Mouse (Mus musculus) MEL (cell line): ENCODE data around the gene Hipk4. TPM values are rescaled to one million over a fixed set of nuclear protein-coding genes. Genes with fewer than 3 reads are reported as not detected.
A peak's percentile ranks its signal among the peaks of the same experiment; 100 is the strongest.

Source experiments
- DNase-seq: peaks from one replicate; pipeline ENCODE4 v3.0.0; 2011; ENCODE audit warnings: low read depth, low spot score
- H3K27ac ChIP-seq: 2 replicates; pipeline ENCODE4 v1.5.1; 2012; ENCODE audit warnings: low read depth, mild to moderate bottlenecking, control low read depth, low read length, moderate library complexity; ENCODE audit not compliant: control insufficient read depth
- H3K27me3 ChIP-seq, 2 experiments: fragments of 150-350 bp in 1 of 2; sonication (generic) in 1 of 2; 2 replicates each; pipeline ENCODE4 v1.6.1; 2012; ENCODE audit warnings: low read length in 2 of 2, mild to moderate bottlenecking in 2 of 2, improper control_type of control experiment in 1 of 2, moderate library complexity in 1 of 2; ENCODE audit not compliant: insufficient read depth in 2 of 2, control insufficient read depth in 1 of 2
- H3K36me3 ChIP-seq, 2 experiments: 2 replicates each; pipeline ENCODE4 v1.6.1; 2012 to 2014; ENCODE audit warnings: low read length in 2 of 2, improper control_type of control experiment in 1 of 2, inconsistent platforms in 1 of 2, mild to moderate bottlenecking in 1 of 2; ENCODE audit not compliant: insufficient read depth in 2 of 2, control insufficient read depth in 1 of 2
- H3K4me1 ChIP-seq, 2 experiments: fragments of 150-350 bp in 1 of 2; sonication (generic) in 1 of 2; 2 replicates each; pipeline ENCODE4 v1.6.1; 2012; ENCODE audit warnings: low read length in 2 of 2, improper control_type of control experiment in 1 of 2, mild to moderate bottlenecking in 1 of 2; ENCODE audit not compliant: insufficient read depth in 2 of 2, control insufficient read depth in 1 of 2
- H3K4me3 ChIP-seq, 2 experiments: fragments of 150-350 bp in 1 of 2; sonication (generic) in 1 of 2; 2 replicates each; pipeline ENCODE4 v1.5.1; 2012; ENCODE audit warnings: low read depth in 2 of 2, low read length in 2 of 2, mild to moderate bottlenecking in 2 of 2, moderate library complexity in 2 of 2, control low read depth in 1 of 2, improper control_type of control experiment in 1 of 2; ENCODE audit not compliant: control insufficient read depth in 1 of 2, insufficient read depth in 1 of 2
- H3K79me2 ChIP-seq: 2 replicates; pipeline ENCODE4 v1.6.1; 2012; ENCODE audit warnings: mild to moderate bottlenecking, low read length, moderate library complexity; ENCODE audit not compliant: control insufficient read depth, poor library complexity, insufficient read depth
- H3K9ac ChIP-seq: 2 replicates; pipeline ENCODE4 v1.6.1; 2012; ENCODE audit warnings: low read depth, mild to moderate bottlenecking, control low read depth, low read length, moderate library complexity; ENCODE audit not compliant: control insufficient read depth, poor library complexity, severe bottlenecking
- H3K9me3 ChIP-seq: fragments of 150-350 bp; sonication (generic); replicated peaks from 2 replicates; pipeline ENCODE4 v1.6.1; 2012; ENCODE audit warnings: mild to moderate bottlenecking, low read length, improper control_type of control experiment, moderate library complexity; ENCODE audit not compliant: insufficient read depth
- CHD2 ChIP-seq: IDR thresholded peaks from 2 replicates; pipeline ENCODE4 v1.6.1; 2011; ENCODE audit warnings: low read length, improper control_type of control experiment
- CTCF ChIP-seq, 3 experiments: IDR thresholded peaks in 2 of 3; conservative IDR thresholded peaks in 1 of 3; 2 replicates each; pipeline ENCODE4 v1.5.1; 2011 to 2012; ENCODE audit warnings: low read length in 3 of 3, low read depth in 2 of 3, mild to moderate bottlenecking in 2 of 3, improper control_type of control experiment in 1 of 3, inconsistent platforms in 1 of 3, mixed read lengths in 1 of 3, moderate library complexity in 1 of 3; ENCODE audit not compliant: control insufficient read depth in 1 of 3, insufficient read depth in 1 of 3, poor library complexity in 1 of 3, severe bottlenecking in 1 of 3
- ELF1 ChIP-seq: IDR thresholded peaks from 2 replicates; pipeline ENCODE4 v1.6.1; 2014; ENCODE audit warnings: low read depth, mild to moderate bottlenecking, inconsistent platforms, low read length, improper control_type of control experiment, moderate library complexity
- GABPA ChIP-seq: IDR thresholded peaks from 2 replicates; pipeline ENCODE4 v1.6.1; 2012; ENCODE audit warnings: low read depth, mild to moderate bottlenecking, inconsistent platforms, low read length, improper control_type of control experiment, moderate library complexity
- HCFC1 ChIP-seq: IDR thresholded peaks from 2 replicates; pipeline ENCODE4 v1.6.1; 2012; ENCODE audit warnings: low read depth, mild to moderate bottlenecking, inconsistent platforms, low read length, improper control_type of control experiment, moderate library complexity
- MAZ ChIP-seq: IDR thresholded peaks from 2 replicates; pipeline ENCODE4 v1.6.1; 2012; ENCODE audit warnings: low read depth, mild to moderate bottlenecking, inconsistent platforms, low read length, improper control_type of control experiment
- MXI1 ChIP-seq: IDR thresholded peaks from 2 replicates; pipeline ENCODE4 v1.6.1; 2011; ENCODE audit warnings: mild to moderate bottlenecking, low read depth, low read length, improper control_type of control experiment
- MYB ChIP-seq: IDR thresholded peaks from 2 replicates; pipeline ENCODE4 v1.6.1; 2011; ENCODE audit warnings: mild to moderate bottlenecking, low read depth, low read length, improper control_type of control experiment
- NELFE ChIP-seq: IDR thresholded peaks from 2 replicates; pipeline ENCODE4 v1.6.1; 2011; ENCODE audit warnings: low read depth, low read length, improper control_type of control experiment
- NRF1 ChIP-seq: IDR thresholded peaks from 2 replicates; pipeline ENCODE4 v1.6.1; 2014; ENCODE audit warnings: low read depth, mild to moderate bottlenecking, inconsistent platforms, low read length, improper control_type of control experiment, moderate library complexity; ENCODE audit not compliant: poor library complexity, insufficient read depth, severe bottlenecking
- POLR2A ChIP-seq, 2 experiments: IDR thresholded peaks; 2 replicates each; pipeline ENCODE4 v1.6.1; 2011 to 2012; ENCODE audit warnings: low read length in 2 of 2, mild to moderate bottlenecking in 2 of 2, control low read depth in 1 of 2, improper control_type of control experiment in 1 of 2, low read depth in 1 of 2, moderate library complexity in 1 of 2; ENCODE audit not compliant: control insufficient read depth in 1 of 2, insufficient read depth in 1 of 2, poor library complexity in 1 of 2
- POLR2AphosphoS2 ChIP-seq: IDR thresholded peaks from 2 replicates; pipeline ENCODE4 v1.6.1; 2011; ENCODE audit warnings: low read length, improper control_type of control experiment
- POLR2AphosphoS5 ChIP-seq: IDR thresholded peaks from 2 replicates; pipeline ENCODE4 v1.6.1; 2012; ENCODE audit warnings: low read depth, borderline replicate concordance, mild to moderate bottlenecking, inconsistent platforms, low read length, moderate library complexity, mixed read lengths
- RCOR1 ChIP-seq: IDR thresholded peaks from 2 replicates; pipeline ENCODE4 v1.6.1; 2012; ENCODE audit warnings: low read depth, mild to moderate bottlenecking, inconsistent platforms, low read length, improper control_type of control experiment
- SIN3A ChIP-seq: IDR thresholded peaks from 2 replicates; pipeline ENCODE4 v1.6.1; 2012; ENCODE audit warnings: low read length, improper control_type of control experiment, inconsistent platforms
- TAL1 ChIP-seq: IDR thresholded peaks from 2 replicates; pipeline ENCODE4 v1.6.1; 2012; ENCODE audit warnings: mild to moderate bottlenecking, inconsistent platforms, low read length, moderate library complexity, mixed read lengths
- TBP ChIP-seq: IDR thresholded peaks from 2 replicates; pipeline ENCODE4 v1.8.0; 2011; ENCODE audit warnings: low read depth, low read length, improper control_type of control experiment
- TCF12 ChIP-seq: IDR thresholded peaks from 2 replicates; pipeline ENCODE4 v1.6.1; 2014; ENCODE audit warnings: low read depth, mild to moderate bottlenecking, inconsistent platforms, low read length, improper control_type of control experiment, moderate library complexity
- UBTF ChIP-seq: IDR thresholded peaks from 2 replicates; pipeline ENCODE4 v1.6.1; 2012; ENCODE audit warnings: low read depth, mild to moderate bottlenecking, inconsistent platforms, low read length, improper control_type of control experiment, moderate library complexity, borderline replicate concordance; ENCODE audit not compliant: insufficient read depth
- USF1 ChIP-seq: IDR thresholded peaks from 2 replicates; pipeline ENCODE4 v1.6.1; 2014; ENCODE audit warnings: low read depth, mild to moderate bottlenecking, inconsistent platforms, low read length, improper control_type of control experiment, moderate library complexity
- ZMIZ1 ChIP-seq: IDR thresholded peaks from 2 replicates; pipeline ENCODE4 v1.6.1; 2012; ENCODE audit warnings: low read depth, mild to moderate bottlenecking, inconsistent platforms, low read length, improper control_type of control experiment, moderate library complexity
- polyA plus RNA-seq, 2 experiments: library from polyadenylated mRNA; stranded (reverse) in 1 of 2; unstranded in 1 of 2; fragments of >175 nt in 1 of 2; fragments of >200 nt in 1 of 2; gene quantifications; 2 replicates each; pipeline versions ENCODE4 v1.2.1 to v1.2.4; 2012; ENCODE audit warnings: low replicate concordance in 2 of 2, low read depth in 1 of 2; ENCODE audit not compliant: insufficient read length in 2 of 2, insufficient read depth in 1 of 2, missing spikeins in 1 of 2
- total RNA-seq: library from RNA; depleted of rRNA; stranded (reverse); fragments of 300-350 nt; gene quantifications from 2 replicates; pipeline ENCODE4 v1.2.3, GENCODE M21; 2012

The Hipk4 gene
- total and polyA plus RNA-seq, 3 experiments: 0.26 TPM; not detected in 2

DNA sequence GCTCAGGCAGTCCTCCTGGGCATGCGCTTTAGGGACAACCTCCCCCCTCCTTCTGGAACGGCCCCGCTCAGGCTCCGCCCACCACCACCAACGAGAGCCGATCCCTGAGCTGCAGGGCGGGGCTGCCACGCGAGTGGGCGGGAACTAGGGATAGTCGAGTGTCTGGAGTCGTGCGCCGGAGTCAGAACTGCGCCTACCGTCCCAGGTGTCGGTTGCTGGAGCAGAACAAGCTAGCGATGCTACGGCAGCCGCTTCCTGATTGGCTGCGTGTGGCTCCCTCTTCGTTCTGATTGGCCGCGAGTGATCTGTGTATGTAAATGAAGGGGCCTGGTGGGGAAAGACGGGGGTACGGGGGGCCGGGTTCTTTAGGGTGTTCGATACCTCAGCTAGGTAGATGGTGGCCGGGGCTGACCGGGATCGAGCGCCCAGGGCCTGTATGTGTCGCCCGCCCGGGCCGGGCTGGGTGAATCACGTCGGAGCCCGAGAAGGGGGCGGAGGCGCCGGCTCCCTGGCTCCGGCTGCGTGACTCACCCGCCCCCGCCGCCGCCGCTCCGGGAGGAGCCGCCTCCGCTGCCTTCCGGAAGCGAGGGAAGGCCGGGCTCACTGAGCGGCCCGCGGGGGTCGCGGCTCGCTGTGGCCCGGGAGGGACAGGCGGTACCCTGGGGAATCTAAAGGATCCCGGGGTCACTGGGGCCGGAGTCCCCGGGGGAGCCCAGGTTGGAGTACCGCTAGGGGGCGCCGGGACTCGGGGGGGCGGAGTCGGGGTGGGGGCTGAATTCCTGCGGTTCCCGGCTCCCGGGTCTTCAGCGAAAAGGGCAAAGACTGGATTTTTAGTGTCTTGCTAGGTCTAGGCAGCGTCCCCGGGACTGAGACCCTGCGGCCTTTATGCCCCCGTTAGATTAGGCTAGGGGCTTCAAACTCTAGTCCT, 36.0 kb upstream of the Hipk4 start, which contains the start of gene Sertad1:
Gene Sertad1, plus strand, starts transcription at position 141 of the 928 bp plus-strand sequence.
- peak; percentile 99 for DNase-seq
- TF ChIP-seq CTCF (IDR thresholded peaks at IDR 0.05 in 2 of 3, conservative IDR thresholded peaks at IDR 0.05 in 1 of 3; ENCODE audit: control insufficient read depth in 1 of 3, insufficient read depth in 1 of 3, low read depth in 2 of 3, low read length in 3 of 3, poor library complexity in 1 of 3, severe bottlenecking in 1 of 3): peak in 2 of 3 experiments; percentile 48 to 79; a peak in 4 of 6 replicates
- no peak for TF ChIP-seq GABPA
- 0 out of 2 replicates have a peak, but pooled peaks have one; percentile 16 for TF ChIP-seq USF1
- TF ChIP-seq SIN3A: no peak; the same call in 1 of the 2 replicates
- TF ChIP-seq MYB: no peak
- peak; percentile 84 to 99 for TF ChIP-seq POLR2A (IDR thresholded peaks at IDR 0.05; ENCODE audit: control insufficient read depth in 1 of 2, insufficient read depth in 1 of 2, low read depth in 1 of 2, low read length in 2 of 2, poor library complexity in 1 of 2)
- no peak for TF ChIP-seq UBTF
- TF ChIP-seq NRF1: peak; percentile 88
- peak; percentile 94 for TF ChIP-seq MAZ
- peak; percentile 98 for TF ChIP-seq POLR2AphosphoS2
- TF ChIP-seq MXI1: peak; percentile 73; the same call in 1 of the 2 replicates
- peak; percentile 91 for TF ChIP-seq TBP
- peak; percentile 96 for TF ChIP-seq POLR2AphosphoS5
- no peak for TF ChIP-seq TAL1
- peak; percentile 98 for TF ChIP-seq ZMIZ1
- peak; percentile 63 for TF ChIP-seq ELF1
- TF ChIP-seq RCOR1: 0 out of 2 replicates have a peak, but pooled peaks have one; percentile 5
- peak; percentile 61; the same call in 1 of the 2 replicates for TF ChIP-seq TCF12
- peak; percentile 98 for TF ChIP-seq NELFE
- TF ChIP-seq CHD2: peak; percentile 14; the same call in 1 of the 2 replicates
- TF ChIP-seq HCFC1: peak; percentile 33
- TF ChIP-seq, all 39 proteins: peak for 16
- peak within 1 kb of the TSS; percentile 87 for H3K9ac ChIP-seq
- peak within 1 kb of the TSS; percentile 84 to 94 for H3K4me3 ChIP-seq
- H3K27ac ChIP-seq: peak within 1 kb of the TSS; percentile 78
- peaks cover 0 to 43% of the 10 kb centered on the region in 2 experiments; a peak in 2 of 4 replicates for H3K36me3 ChIP-seq
- no peaks in the 10 kb centered on the region for H3K9me3 ChIP-seq
- no peaks in the 10 kb centered on the region for H3K27me3 ChIP-seq
- peaks cover 17 to 39% of the 10 kb centered on the region in 2 experiments for H3K4me1 ChIP-seq
- H3K79me2 ChIP-seq: peaks cover 11% of the 10 kb centered on the region
